Mouse (Mus musculus): ENCODE measurements around the gene Cand2. TPM values are rescaled to one million over a fixed set of nuclear protein-coding genes. Genes with fewer than 3 reads are reported as not detected.
A peak's percentile ranks its signal among the peaks of the same experiment; 100 is the strongest.

The Cand2 gene
- polyA plus RNA-seq, 2 experiments from 2014 or later: 3.7 to 4.5 TPM

GRCm38 (mm10) chr6:115832152-115832850 is 58.0 kb downstream of the Cand2 start:
- no peak for ATAC-seq

- ATAC-seq: no peak
Observed at GRCm38 (mm10) chr6:115833861-115834260, 59.5 kb downstream of the Cand2 start.

- ATAC-seq: peak; percentile 99
Observed at GRCm38 (mm10) chr6:115838161-115838597, 63.8 kb downstream of the Cand2 start, which contains the start of gene Efcab12. Gene Efcab12, minus strand, starts transcription at chr6:115838412.

- no peak for ATAC-seq
Observed at GRCm38 (mm10) chr6:115838745-115839144, 64.4 kb downstream of the Cand2 start.

GRCm38 (mm10) chr6:115845006-115845405 is 70.7 kb downstream of the Cand2 start:
- no peak for ATAC-seq

- peak; percentile 96 for ATAC-seq
Observed at GRCm38 (mm10) chr6:115846640-115847411, 72.5 kb downstream of the Cand2 start.

DNA sequence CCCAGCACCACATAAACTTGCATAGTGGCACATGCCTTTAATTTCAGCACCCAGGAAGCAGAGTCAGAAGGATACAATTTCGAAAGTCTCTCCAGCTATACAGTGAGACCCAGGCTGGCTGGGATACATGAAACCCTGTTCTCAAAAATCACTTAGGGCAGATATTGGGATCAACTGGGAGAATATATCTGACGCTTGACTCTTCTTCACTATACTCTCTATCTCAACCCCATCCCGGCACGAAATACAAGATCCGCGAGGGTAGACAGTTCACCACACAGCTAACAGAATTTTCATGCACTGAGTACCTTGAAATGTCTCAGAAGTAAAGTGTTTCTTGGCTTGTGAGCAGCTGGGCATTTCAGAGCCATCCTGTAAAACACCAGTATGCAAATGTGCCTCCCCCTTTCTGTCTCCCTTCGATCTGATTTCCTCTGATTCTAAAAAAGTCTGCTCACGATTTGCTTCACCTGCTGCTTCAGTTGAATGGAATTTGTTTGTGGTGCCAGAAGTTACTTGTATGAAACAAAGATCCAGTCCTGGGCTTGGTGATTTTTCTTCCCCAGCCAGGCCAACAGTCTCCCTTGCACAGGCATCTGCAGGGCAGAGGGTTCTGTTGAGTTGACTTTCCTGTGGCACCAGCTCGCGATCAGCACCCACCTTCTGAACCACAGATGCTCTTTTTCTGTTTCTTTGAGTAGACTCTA is 74.4 kb downstream of the Cand2 start:
- no peak for ATAC-seq

DNA sequence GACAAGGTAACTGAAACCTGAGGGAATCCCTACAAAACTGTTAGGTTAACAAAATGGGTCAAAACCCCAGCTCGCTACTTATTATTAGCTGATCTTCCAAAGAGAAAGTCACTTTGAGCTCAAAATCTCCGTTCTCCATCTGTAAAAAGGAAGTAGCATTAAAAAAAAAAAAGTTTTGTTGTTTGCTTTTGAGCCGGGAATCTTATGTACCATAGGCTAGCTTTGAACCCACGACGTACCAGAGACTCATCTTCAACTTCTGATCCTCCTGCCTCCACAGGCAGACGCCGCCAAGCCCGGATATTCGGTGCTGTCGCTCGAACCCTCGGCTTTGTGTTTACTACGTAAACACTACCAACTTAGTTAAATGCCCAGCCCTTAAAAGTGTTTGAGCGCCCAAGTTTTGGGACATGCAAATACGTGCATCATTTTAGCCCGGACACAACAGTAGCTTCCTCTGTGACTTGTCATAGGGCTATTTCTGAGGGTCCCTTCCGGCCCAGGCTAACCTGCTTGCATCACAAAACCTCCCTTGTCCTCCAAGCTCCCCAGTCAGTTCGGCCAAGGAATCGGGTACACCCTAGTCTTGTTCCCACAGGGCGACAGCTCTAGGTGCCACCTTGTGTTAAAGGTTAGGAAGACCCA is 78.2 kb downstream of the Cand2 start:
- no peak for ATAC-seq

GRCm38 (mm10) chr6:115853091-115853813 is 78.9 kb downstream of the Cand2 start, which contains the start of the genes Mbd4 and Ift122:
Gene Mbd4, minus strand, starts transcription at chr6:115853371.
Gene Ift122, plus strand, starts transcription at chr6:115853470.
- ATAC-seq: peak; percentile 98

GRCm38 (mm10) chr6:115853985-115854384 is 79.6 kb downstream of the Cand2 start:
- no peak for ATAC-seq

- ATAC-seq: no peak
Observed at GRCm38 (mm10) chr6:115854432-115854831, 80.1 kb downstream of the Cand2 start.

Other genes starting within 250 kb of the Cand2 start
- 10 to 100 TPM; 13.0 to 16.5 TPM for gene Tsen2, start 229.9 kb upstream of the Cand2 start, polyA plus RNA-seq (2017; shearing (Covaris generic))
- gene Mkrn2os, start 182.0 kb upstream of the Cand2 start, polyA plus RNA-seq (2017; shearing (Covaris generic)): under 1 TPM in 1 of 2 experiments, not detected in 1; 0.70 TPM
- 10 to 100 TPM; 42.2 to 45.6 TPM for gene Mkrn2, start 172.6 kb upstream of the Cand2 start, polyA plus RNA-seq (2017; shearing (Covaris generic))
- 10 to 100 TPM; 46.4 to 51.6 TPM for gene Raf1, start 97.9 kb upstream of the Cand2 start, polyA plus RNA-seq (2017; shearing (Covaris generic))
- gene Tmem40, start 12.1 kb upstream of the Cand2 start, polyA plus RNA-seq (2017; shearing (Covaris generic)): not detected
- 1,000 to 10,000 TPM; 6,591 to 8,533 TPM for gene Rpl32, start 34.2 kb downstream of the Cand2 start, polyA plus RNA-seq (2017; shearing (Covaris generic))
- under 1 TPM in 1 of 2 experiments, not detected in 1; 0.20 TPM for gene Efcab12, start 63.9 kb downstream of the Cand2 start, polyA plus RNA-seq (2017; shearing (Covaris generic))
- 10 to 100 TPM in 1 of 2 experiments, 1 to 10 TPM in 1; 9.8 to 14.9 TPM for gene Mbd4, start 78.8 kb downstream of the Cand2 start, polyA plus RNA-seq (2017; shearing (Covaris generic))
- gene Ift122, start 78.9 kb downstream of the Cand2 start, polyA plus RNA-seq (2017; shearing (Covaris generic)): 1 to 10 TPM; 1.7 to 5.1 TPM
- gene Rho, start 157.2 kb downstream of the Cand2 start, polyA plus RNA-seq (2017; shearing (Covaris generic)): not detected
- gene H1foo, start 170.4 kb downstream of the Cand2 start, polyA plus RNA-seq (2017; shearing (Covaris generic)): not detected
- 1 to 10 TPM; 4.7 to 6.2 TPM for gene Plxnd1, start 220.5 kb downstream of the Cand2 start, polyA plus RNA-seq (2017; shearing (Covaris generic))